Mouse (Mus musculus) kidney, postnatal 4 days (tissue): Measurements from ENCODE around the gene Gnai3.
A peak's percentile ranks its signal among the peaks of the same experiment; 100 is the strongest.

Experiments used
- DNase-seq, 2 experiments: peaks; one replicate each; pipeline ENCODE4 v3.0.0; 2021; ENCODE audit warnings: mixed read lengths in 2 of 2

Gene Gnai3

GRCm38 (mm10) chr3:108145534-108146445, at the start of gene Gnai3:
Gene Gnai3 (minus strand): TSS chr3:108146146.
- peak; percentile 92 to 95 for DNase-seq

GRCm38 (mm10) chr3:108195287-108195686, 49.3 kb upstream of the Gnai3 start:
- no peak for DNase-seq

GRCm38 (mm10) chr3:108193686-108194085, 47.7 kb upstream of the Gnai3 start:
- no peak for DNase-seq

DNA sequence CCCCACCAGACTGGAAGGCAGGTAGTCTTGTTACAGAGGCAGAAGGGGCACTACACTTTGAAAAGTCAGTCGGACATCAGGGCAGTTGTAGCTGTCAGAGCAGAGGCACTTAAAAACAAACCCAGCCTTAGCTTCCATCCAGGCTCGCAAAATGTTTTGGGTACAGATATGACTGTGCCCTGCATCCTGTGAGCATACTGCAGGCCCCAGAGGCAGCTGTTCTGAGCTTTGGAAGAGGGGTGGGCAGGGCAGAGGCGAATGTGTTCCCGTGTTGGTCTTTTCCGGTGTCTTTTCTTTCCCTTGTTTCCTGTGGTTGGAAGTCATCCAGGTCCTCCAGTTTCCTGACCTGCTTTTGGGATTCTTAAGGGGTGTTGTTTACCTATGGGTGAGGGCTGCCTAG, 44.0 kb upstream of the Gnai3 start:
- DNase-seq: no peak

- DNase-seq: no peak
Measured at GRCm38 (mm10) chr3:108188716-108189490, 43.0 kb upstream of the Gnai3 start.

DNA sequence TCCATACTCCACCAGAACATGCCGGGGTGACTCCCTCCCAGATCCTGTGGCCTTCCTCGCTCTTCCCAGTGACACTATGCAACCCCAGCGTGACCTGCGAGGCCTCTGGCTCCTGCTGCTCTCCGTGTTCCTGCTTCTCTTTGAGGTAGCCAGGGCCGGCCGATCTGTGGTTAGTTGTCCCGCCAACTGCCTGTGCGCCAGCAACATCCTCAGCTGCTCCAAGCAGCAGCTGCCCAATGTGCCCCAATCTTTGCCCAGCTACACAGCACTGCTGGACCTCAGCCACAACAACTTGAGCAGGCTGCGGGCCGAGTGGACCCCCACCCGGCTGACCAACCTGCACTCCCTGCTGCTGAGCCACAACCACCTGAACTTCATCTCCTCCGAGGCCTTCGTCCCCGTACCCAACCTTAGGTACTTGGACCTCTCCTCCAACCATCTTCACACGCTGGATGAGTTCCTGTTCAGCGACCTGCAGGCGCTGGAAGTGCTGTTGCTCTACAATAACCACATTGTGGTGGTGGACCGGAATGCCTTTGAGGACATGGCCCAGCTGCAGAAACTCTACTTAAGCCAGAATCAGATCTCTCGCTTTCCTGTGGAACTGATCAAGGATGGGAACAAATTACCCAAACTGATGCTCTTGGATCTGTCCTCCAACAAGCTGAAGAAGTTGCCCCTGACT, 41.3 kb upstream of the Gnai3 start:
- DNase-seq: peak in 1 of 2 experiments; percentile 25

GRCm38 (mm10) chr3:108186098-108187047, 40.4 kb upstream of the Gnai3 start, which contains the start of gene Amigo1:
Gene Amigo1 (plus strand): TSS chr3:108186335.
- peak; percentile 68 to 76 for DNase-seq

GRCm38 (mm10) chr3:108185460-108186097, 39.6 kb upstream of the Gnai3 start:
- DNase-seq: no peak

- no peak for DNase-seq
Measured at GRCm38 (mm10) chr3:108184742-108185141, 38.8 kb upstream of the Gnai3 start.

DNA sequence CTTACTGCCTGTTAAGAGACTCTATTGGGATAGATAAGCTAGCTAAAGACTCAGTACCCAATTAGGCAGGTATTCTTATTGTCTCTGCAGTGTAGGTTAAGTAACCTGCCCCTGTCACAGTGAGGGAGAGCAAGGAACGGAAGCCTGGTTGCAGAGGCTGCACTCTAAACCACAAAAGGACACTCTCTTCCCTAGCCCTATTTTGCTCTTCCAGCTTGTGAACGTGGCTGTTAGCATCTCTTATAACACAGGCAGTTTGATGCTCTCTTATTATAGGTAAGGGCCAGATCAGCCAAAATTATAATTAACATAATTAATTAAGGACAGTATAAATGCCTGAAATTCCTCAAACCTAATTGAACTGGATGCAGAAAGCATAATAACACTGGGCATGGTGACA, 34.6 kb upstream of the Gnai3 start:
- DNase-seq: no peak

DNA sequence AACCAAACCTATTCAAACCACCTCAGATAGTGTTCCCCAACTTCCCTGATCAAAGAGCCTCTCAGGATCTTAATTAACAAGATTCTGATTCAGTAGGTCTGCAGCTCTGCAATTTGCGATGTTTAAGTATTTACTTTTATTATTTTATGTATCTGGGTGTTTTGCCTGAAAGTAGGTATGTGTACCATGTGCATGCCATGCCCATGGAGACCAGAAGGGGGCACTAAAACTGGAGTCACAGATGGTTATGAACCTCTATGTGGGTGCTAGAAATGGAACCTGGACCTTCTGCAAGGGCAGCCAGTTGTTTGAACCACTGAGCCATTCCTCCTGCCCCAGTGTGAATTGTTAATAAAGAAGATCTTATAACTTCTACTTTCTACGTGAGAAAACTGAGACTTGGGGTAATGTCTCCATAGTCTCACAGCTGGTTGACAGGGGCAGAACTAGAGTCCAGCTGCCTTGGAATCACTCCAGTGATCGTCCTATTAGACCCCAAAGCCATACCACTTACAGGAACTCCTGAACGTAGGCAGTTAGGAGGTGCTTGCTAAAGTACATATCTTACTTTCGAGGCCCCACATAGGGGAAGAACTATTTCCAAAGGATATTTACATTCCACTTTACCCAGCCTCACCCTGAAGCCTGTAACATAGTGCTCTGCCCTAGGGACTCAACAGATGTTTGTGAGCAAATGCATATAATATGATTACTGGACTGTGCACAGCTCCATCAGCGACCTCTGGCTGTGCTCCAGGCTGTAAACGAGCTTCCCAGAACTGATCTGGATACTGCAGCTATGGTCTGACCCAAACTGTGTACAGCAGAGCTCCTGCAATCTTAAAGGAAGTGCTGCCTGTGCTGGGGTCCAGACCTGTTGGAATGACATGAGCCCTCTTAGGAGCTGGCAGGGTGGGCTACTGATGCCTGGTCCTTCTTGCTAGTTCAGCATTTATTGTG, 33.1 kb upstream of the Gnai3 start:
- DNase-seq: peak; percentile 69 to 76

GRCm38 (mm10) chr3:108174672-108175531, 29.0 kb upstream of the Gnai3 start:
- peak; percentile 56 to 62 for DNase-seq

DNA sequence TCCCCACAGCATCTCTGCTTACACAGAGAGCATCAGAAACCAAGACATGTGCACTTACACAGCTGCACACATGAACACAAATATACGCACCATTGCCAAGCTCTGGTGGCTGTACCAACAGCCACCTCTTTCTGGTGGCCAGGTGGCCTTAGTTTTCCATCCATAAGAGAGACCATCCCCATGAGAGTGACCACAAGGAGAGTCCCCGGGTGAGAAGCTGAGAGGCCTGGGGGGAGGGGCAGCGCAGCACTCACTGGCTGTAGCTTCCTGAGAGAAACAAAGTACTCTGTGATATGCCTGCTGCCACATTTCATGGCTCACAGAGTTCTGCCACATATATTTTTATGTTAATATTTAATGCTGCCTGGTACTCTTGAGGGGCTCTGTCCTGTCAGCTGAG, 23.3 kb upstream of the Gnai3 start:
- DNase-seq: no peak

DNA sequence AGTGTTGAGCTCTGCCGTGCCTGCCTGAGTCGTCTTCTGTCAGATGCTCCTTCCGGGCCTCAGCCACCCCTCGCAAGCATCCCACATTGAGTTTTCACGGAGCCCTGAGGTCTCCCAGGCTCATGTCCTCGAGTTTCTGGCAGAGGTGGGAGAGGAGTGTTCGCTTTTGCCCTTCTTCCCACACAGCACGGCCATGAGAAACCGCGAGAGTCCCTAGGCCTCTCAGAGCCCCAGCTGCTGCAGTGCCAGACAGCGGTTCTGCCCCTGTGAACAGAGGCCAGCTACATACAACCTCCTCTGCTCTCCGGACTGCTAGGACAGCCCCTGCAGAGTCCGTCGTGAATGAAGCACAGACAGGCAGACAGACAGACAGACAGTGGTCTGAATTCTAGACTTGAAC, 21.6 kb upstream of the Gnai3 start:
- peak; percentile 39 to 54 for DNase-seq

DNA sequence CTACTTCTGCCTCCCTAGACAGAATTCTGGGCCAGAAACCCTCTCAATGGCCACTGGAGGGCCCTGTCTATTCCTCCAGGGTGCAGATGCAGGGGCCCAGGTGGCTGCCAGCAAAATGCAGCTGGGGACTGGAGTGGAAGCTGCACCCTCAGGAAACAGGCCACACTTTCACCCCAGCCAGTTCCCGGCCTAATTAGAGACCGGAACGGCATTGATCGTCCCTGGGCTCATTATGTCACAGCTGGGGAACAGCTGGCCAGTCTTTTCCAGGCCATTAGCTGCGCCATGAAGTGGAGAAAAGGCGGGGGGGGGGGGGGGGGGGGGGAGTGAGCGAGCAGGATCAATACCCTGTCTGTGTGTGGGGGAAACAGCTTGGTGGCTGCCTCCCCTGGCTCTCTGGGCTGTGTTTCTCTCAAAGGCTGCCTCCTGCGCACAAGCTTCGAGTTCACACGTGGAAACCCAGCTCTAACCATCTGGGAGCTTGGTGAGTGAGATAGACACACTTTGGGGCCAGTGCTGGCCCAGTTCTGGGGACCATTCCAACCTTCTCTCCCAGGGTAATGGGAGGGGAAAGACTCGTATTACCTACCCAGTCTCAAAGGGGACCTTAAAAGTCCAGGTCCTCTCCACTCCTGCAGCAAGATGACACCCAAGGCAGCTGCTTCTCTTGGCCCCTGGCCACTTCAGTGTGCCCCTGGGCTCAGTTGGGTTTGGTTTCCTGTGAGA, 20.7 kb upstream of the Gnai3 start:
- DNase-seq: peak; percentile 74 to 83

DNA sequence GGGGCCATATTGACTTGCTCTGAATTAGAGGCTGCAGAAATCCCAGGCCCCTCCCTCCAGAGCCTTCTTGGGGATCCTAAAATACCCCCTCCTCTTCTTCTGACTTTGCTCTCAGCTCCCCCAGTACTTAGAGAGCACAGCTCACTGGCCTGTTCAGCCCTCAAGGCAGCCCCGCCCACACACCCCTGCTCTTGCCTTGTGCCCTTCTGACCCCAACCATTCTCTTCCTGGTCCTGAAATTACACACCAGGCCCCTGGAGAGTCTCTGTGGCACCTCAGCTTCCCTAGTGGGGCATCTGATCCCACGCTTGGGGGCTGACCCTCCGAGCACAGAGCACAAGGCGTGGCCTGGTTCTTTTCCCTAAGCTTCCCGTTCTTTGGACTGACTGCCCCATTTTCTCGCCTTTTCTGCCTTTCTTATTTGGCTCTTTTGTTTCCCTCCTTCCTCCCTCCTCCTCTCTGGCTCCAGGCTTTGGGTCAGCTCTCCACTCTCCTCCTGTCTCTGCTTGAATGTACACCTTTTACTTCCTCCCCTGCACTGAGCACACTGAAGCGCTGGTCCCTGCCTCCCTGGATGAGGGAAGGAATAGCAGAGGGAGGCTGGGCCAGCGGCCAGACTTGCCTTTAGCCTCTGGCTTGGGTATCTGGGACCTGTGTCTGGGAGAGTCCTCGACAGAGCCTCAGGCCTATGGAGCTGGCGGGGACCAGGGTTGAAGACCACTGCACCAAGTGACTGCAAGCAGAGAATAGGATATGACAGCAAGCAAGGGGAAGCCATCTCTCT, 19.8 kb upstream of the Gnai3 start:
- peak in 1 of 2 experiments; percentile 32 for DNase-seq

GRCm38 (mm10) chr3:108164807-108165206, 18.9 kb upstream of the Gnai3 start:
- peak; percentile 85 to 87 for DNase-seq

DNA sequence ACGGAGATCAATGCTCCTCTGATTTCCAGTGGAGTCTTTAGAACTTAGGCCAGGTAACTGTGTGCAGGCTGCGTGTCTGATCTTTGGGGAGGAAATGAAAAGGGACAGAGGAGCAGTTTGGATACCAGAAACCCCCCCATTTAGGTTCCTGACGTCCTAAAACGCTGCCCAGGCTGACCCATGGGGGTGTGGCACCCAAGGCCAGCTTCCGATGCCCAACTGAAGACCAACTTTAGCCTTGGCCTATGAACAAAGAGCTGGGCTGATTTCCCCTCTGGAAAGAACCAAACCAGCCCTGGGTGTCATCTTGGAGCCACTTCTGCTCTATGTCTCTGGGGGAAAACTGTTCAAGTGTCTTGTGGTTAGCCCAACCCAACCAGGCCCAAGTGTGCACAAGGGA, 18.1 kb upstream of the Gnai3 start:
- no peak for DNase-seq
